Mouse (Mus musculus) myocyte (in vitro differentiated cells): ENCODE measurements around the gene Sez6. TPM values are rescaled to one million over a fixed set of nuclear protein-coding genes. Genes with fewer than 3 reads are reported as not detected.

Experiments used
- H3K27me3 ChIP-seq: one replicate; pipeline ENCODE4 v1.6.1; 2011; ENCODE audit not compliant: control insufficient read depth, insufficient read depth, insufficient read length
- H3K36me3 ChIP-seq: one replicate; pipeline ENCODE4 v1.6.1; 2011; ENCODE audit not compliant: control insufficient read depth, insufficient read depth
- H3K4me2 ChIP-seq: one replicate; pipeline ENCODE4 v1.6.1; 2011; ENCODE audit warnings: low read depth, control low read depth
- H3K4me3 ChIP-seq: one replicate; pipeline ENCODE4 v1.5.1; 2011; ENCODE audit warnings: mild to moderate bottlenecking, control low read depth, moderate library complexity
- H3K79me2 ChIP-seq: one replicate; pipeline ENCODE4 v1.6.1; 2011; ENCODE audit not compliant: control insufficient read depth, insufficient read depth
- H3ac ChIP-seq: one replicate; pipeline ENCODE4 v1.6.1; 2011; ENCODE audit not compliant: control insufficient read depth, insufficient read length
- CEBPB ChIP-seq: IDR thresholded peaks from 2 replicates; pipeline ENCODE4 v1.6.1; 2011; ENCODE audit warnings: mild to moderate bottlenecking, moderate library complexity; ENCODE audit not compliant: poor library complexity, insufficient read depth, severe bottlenecking
- E2F4 ChIP-seq: IDR thresholded peaks from one replicate; pipeline ENCODE4 v1.6.1; 2011; ENCODE audit warnings: mild to moderate bottlenecking, control low read depth, moderate library complexity; ENCODE audit not compliant: insufficient read depth
- MAX ChIP-seq: IDR thresholded peaks from one replicate; pipeline ENCODE4 v1.6.1; 2011; ENCODE audit warnings: low read depth, mild to moderate bottlenecking, control low read depth
- MYOD1 ChIP-seq, 3 experiments: IDR thresholded peaks; one replicate each; pipeline ENCODE4 v1.6.1; 2011; ENCODE audit warnings: control low read depth in 2 of 3, low read depth in 2 of 3, mild to moderate bottlenecking in 2 of 3, moderate library complexity in 1 of 3; ENCODE audit not compliant: insufficient read length in 2 of 3, control insufficient read depth in 1 of 3
- MYOG ChIP-seq, 3 experiments: IDR thresholded peaks; one replicate each; pipeline ENCODE4 v1.6.1; 2011; ENCODE audit warnings: control low read depth in 2 of 3, low read depth in 2 of 3, mild to moderate bottlenecking in 2 of 3; ENCODE audit not compliant: insufficient read length in 2 of 3, control insufficient read depth in 1 of 3, insufficient read depth in 1 of 3
- POLR2A ChIP-seq: IDR thresholded peaks from one replicate; pipeline ENCODE4 v1.6.1; 2011; ENCODE audit warnings: low read depth, mild to moderate bottlenecking, control low read depth, moderate library complexity; ENCODE audit not compliant: insufficient read length
- POLR2AphosphoS2 ChIP-seq: IDR thresholded peaks from one replicate; pipeline ENCODE4 v1.6.1; 2011; ENCODE audit warnings: low read depth, control low read depth; ENCODE audit not compliant: insufficient read length
- REST ChIP-seq: IDR thresholded peaks from one replicate; pipeline ENCODE4 v1.6.1; 2011; ENCODE audit warnings: mild to moderate bottlenecking, control low read depth, moderate library complexity; ENCODE audit not compliant: insufficient read depth, insufficient read length
- SRF ChIP-seq: IDR thresholded peaks from one replicate; pipeline ENCODE4 v1.6.1; 2011; ENCODE audit warnings: low read depth; ENCODE audit not compliant: control insufficient read depth, insufficient read length
- TCF12 ChIP-seq: IDR thresholded peaks from one replicate; pipeline ENCODE4 v1.6.1; 2011; ENCODE audit warnings: mild to moderate bottlenecking, control low read depth; ENCODE audit not compliant: poor library complexity, insufficient read depth, severe bottlenecking
- TCF3 ChIP-seq: IDR thresholded peaks from one replicate; pipeline ENCODE4 v1.6.1; 2011; ENCODE audit warnings: low read depth, control low read depth; ENCODE audit not compliant: insufficient read length
- USF1 ChIP-seq: IDR thresholded peaks from one replicate; pipeline ENCODE4 v1.6.1; 2011; ENCODE audit warnings: low read depth, mild to moderate bottlenecking, control low read depth, moderate library complexity
- polyA plus RNA-seq: library from polyadenylated mRNA; unstranded; fragments of >200 nt; fragmentation: generic; extraction: Trizol; gene quantifications from one replicate; pipeline ENCODE4 v1.2.1, GENCODE M21; 2012; ENCODE audit warnings: missing spikeins

Sez6 gene
- polyA plus RNA-seq, 1 experiment = not detected

- TF ChIP-seq REST (no peak), TCF12 (no peak)
- Histone ChIP-seq H3K27me3 (peaks cover 76% of the 10 kb centered on the region), H3K4me2 (no peak overlapping the region), H3K36me3 (no peaks in the 10 kb centered on the region), H3ac (no peak overlapping the region), H3K4me3 (no peak overlapping the region), H3K79me2 (no peaks in the 10 kb centered on the region)
These were observed 22.1 kb upstream of the Sez6 start for GRCm38 (mm10) chr11:77908468-77908867.

GRCm38 (mm10) chr11:77909376-77909775, 21.2 kb upstream of the Sez6 start:
- no peaks in the 10 kb centered on the region for H3K36me3 ChIP-seq
- no peak overlapping the region for H3K4me2 ChIP-seq
- no peaks in the 10 kb centered on the region for H3K79me2 ChIP-seq
- H3K4me3 ChIP-seq = no peak overlapping the region
- H3ac ChIP-seq = no peak overlapping the region
- peaks cover 76% of the 10 kb centered on the region for H3K27me3 ChIP-seq
- TF ChIP-seq MYOG (IDR thresholded peaks at IDR 0.05; ENCODE audit: control insufficient read depth in 1 of 3, insufficient read depth in 1 of 3, insufficient read length in 2 of 3, low read depth in 2 of 3) (no peak), TCF3 (no peak), TCF12 (no peak), E2F4 (no peak), MAX (no peak), USF1 (no peak), POLR2A (no peak), MYOD1 (IDR thresholded peaks at IDR 0.05; ENCODE audit: control insufficient read depth in 1 of 3, insufficient read length in 2 of 3, low read depth in 2 of 3) (no peak), REST (no peak), CEBPB (no peak), SRF (no peak), POLR2AphosphoS2 (no peak)

- Histone ChIP-seq H3K4me2 (no peak overlapping the region), H3ac (no peak overlapping the region), H3K4me3 (no peak overlapping the region), H3K79me2 (no peaks in the 10 kb centered on the region), H3K27me3 (peaks cover 77% of the 10 kb centered on the region), H3K36me3 (no peaks in the 10 kb centered on the region)
- peak; percentile 34 for TF ChIP-seq REST
- TF ChIP-seq SRF = no peak
These were observed 20.8 kb upstream of the Sez6 start for GRCm38 (mm10) chr11:77909776-77910175.

GRCm38 (mm10) chr11:77913505-77913904, 17.1 kb upstream of the Sez6 start:
- Histone ChIP-seq H3K36me3 (no peaks in the 10 kb centered on the region), H3ac (no peak overlapping the region), H3K4me2 (no peak overlapping the region), H3K27me3 (peaks cover 78% of the 10 kb centered on the region), H3K79me2 (no peaks in the 10 kb centered on the region), H3K4me3 (no peak overlapping the region)
- TF ChIP-seq POLR2AphosphoS2 (no peak), TCF12 (no peak), TCF3 (no peak), CEBPB (no peak), E2F4 (no peak), POLR2A (no peak), SRF (no peak), MYOG (IDR thresholded peaks at IDR 0.05; ENCODE audit: control insufficient read depth in 1 of 3, insufficient read depth in 1 of 3, insufficient read length in 2 of 3, low read depth in 2 of 3) (no peak), MYOD1 (IDR thresholded peaks at IDR 0.05; ENCODE audit: control insufficient read depth in 1 of 3, insufficient read length in 2 of 3, low read depth in 2 of 3) (no peak), REST (no peak), MAX (no peak), USF1 (no peak)

- H3K4me3 ChIP-seq = no peak overlapping the region
- peaks cover 70% of the 10 kb centered on the region for H3K27me3 ChIP-seq
- no peak overlapping the region for H3K4me2 ChIP-seq
- no peaks in the 10 kb centered on the region for H3K79me2 ChIP-seq
- H3ac ChIP-seq = no peak overlapping the region
- TF ChIP-seq POLR2A = no peak
- TF ChIP-seq POLR2AphosphoS2 = no peak
- TF ChIP-seq CEBPB = no peak
- no peak for TF ChIP-seq TCF3
- no peak for TF ChIP-seq TCF12
- no peaks in the 10 kb centered on the region for H3K36me3 ChIP-seq
These were observed 15.9 kb upstream of the Sez6 start for GRCm38 (mm10) chr11:77914598-77915260.
